In the genomic region with DNA sequence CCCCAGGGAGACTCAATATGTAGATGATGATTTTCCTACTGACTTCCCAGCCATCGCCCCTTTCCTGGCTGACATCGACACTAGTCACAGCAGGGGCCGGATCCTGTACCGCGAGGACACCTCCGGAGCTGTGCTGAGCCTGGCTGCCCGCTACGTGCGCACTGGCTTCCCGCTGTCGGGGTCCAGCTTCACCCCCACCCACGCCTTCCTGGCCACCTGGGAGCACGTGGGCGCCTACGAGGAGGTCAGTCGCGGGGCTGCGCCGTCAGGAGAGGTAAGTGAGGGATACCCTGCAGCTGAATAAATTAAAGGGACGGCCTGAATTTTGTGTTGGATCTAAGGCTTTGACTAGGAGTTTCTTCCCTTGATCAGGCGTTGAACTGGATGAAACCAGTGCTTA, we compare ENCODE assay signal across 8 mouse cellular contexts. TPM values are rescaled to one million over a fixed set of nuclear protein-coding genes. Genes with fewer than 3 reads are reported as not detected.
DNase-seq lines count a peak whose midpoint lies in the region; ATAC-seq and TF ChIP-seq lines count a peak whose summit lies in the region.

No protein-coding gene starts in this region.

- H3K27ac ChIP-seq in liver, embryonic 15.5 days (replicated peaks): no peak overlapping the region
- no peak overlapping the region for H3K27ac ChIP-seq in left cerebral cortex, adult 2 months

- intact Hi-C loops in left cerebral cortex, adult 2 months (cut with DNase I): loop anchor here (5.0 kb wide), 3 partner anchors 35 to 65 kb away; no protein-coding TSS in a partner anchor

- H3K4me2 ChIP-seq in liver, embryonic 15.5 days: peak overlapping the region; percentile 80

- H3K4me1 ChIP-seq in E14TG2a.4 (replicated peaks; ENCODE audit: low read depth, low read length): peaks cover 72% of the 10 kb centered on the region
- H3K4me1 ChIP-seq in liver, embryonic 15.5 days (replicated peaks): peaks cover 23% of the 10 kb centered on the region

- no peak for ATAC-seq in liver, embryonic 15.5 days (ENCODE audit: insufficient read depth)

- TF ChIP-seq CTCF in E14TG2a.4 (conservative IDR thresholded peaks at IDR 0.05; ENCODE audit: low read length): no peak
- TF ChIP-seq CTCF in left cerebral cortex, adult 2 months (IDR thresholded peaks at IDR 0.05): no peak

- no peaks in the 10 kb centered on the region for H3K9me3 ChIP-seq in E14TG2a.4 (ENCODE audit: low read length)
- no peaks in the 10 kb centered on the region for H3K9me3 ChIP-seq in liver, embryonic 15.5 days (replicated peaks)

- peak overlapping the region; percentile 95 for H3K4me3 ChIP-seq in E14TG2a.4 (replicated peaks; ENCODE audit: low read length)
- H3K4me3 ChIP-seq in liver, embryonic 15.5 days (replicated peaks): peak overlapping the region; percentile 58
- no peak overlapping the region for H3K4me3 ChIP-seq in left cerebral cortex, adult 2 months

- 9% methylated on average over 21 of the region's 21 CpGs for WGBS in liver, embryonic 15.5 days (ENCODE audit: insufficient replicate concordance)

- peaks cover 51% of the 10 kb centered on the region for H3K36me3 ChIP-seq in E14TG2a.4 (ENCODE audit: insufficient read depth, low read length)
- H3K36me3 ChIP-seq in liver, embryonic 15.5 days (replicated peaks): no peaks in the 10 kb centered on the region

- no peaks in the 10 kb centered on the region for H3K27me3 ChIP-seq in E14TG2a.4 (ENCODE audit: insufficient read depth, low read length)
- peaks cover 35% of the 10 kb centered on the region for H3K27me3 ChIP-seq in liver, embryonic 15.5 days

- H3K9ac ChIP-seq in liver, embryonic 15.5 days: no peak overlapping the region; the same call in 1 of the 2 replicates

- peak; percentile 63 for DNase-seq in R1 (ENCODE audit: low read depth, low spot score)
- DNase-seq in heart, postnatal 4 days: peak; percentile 40
- DNase-seq in right cerebral cortex, adult 18-20 months: no peak
- no peak for DNase-seq in left cerebral cortex, adult 2 months (ENCODE audit: extremely low spot score in 1 of 2, low spot score in 2 of 2)
- no peak for DNase-seq in urinary bladder, postnatal 36 days (ENCODE audit: low spot score in 2 of 2)
- no peak for DNase-seq in right cerebral cortex, postnatal 14 days

RNA-seq across cellular contexts. Expression of gene Nid2, which starts 1.2 kb away (rescaled TPM):
- 100 to 1,000 TPM; 118 to 125 TPM for total RNA-seq in heart, postnatal 4 days (2021)
- 12.8 and 13.1 TPM in 2 replicates for polyA plus RNA-seq in liver, embryonic 15.5 days (2015; fragmentation: Nextera tagmentation; extraction: Ambion mirVana)
- total RNA-seq in left cerebral cortex, adult 2 months (2021): 1 to 10 TPM; 2.3 to 2.6 TPM

Comparison
In these comparisons a context has a peak if more than half of its experiments do, and no peak if none do; other contexts are left out.
1. DNase-seq: peak in R1 (single experiment) and heart, postnatal 4 days (single experiment); none in right cerebral cortex, adult 18-20 months (single experiment), left cerebral cortex, adult 2 months (0 of 2), urinary bladder, postnatal 36 days (0 of 2) and right cerebral cortex, postnatal 14 days (single experiment).
2. RNA of gene Nid2, which starts 1.2 kb away (total RNA-seq): 118 to 125 TPM in heart, postnatal 4 days; 2.3 to 2.6 TPM in left cerebral cortex, adult 2 months; every median in the first group is over 10 times any median in the second.